Mouse (Mus musculus): ENCODE measurements at regions not wholly inside any gene's neighbourhood (a gene's known extent, or its start where the extent isn't known, plus 50 kb on each side); places are given as distances from the start of the nearest gene placed in this dataset.
A peak's percentile ranks its signal among the peaks of the same experiment; 100 is the strongest.

GRCm38 (mm10) chr11:45685571-45685970 lies 166.3 kb upstream of the Clint1 start:
- no peak for TF ChIP-seq CHD2 (IDR thresholded peaks at IDR 0.05; ENCODE audit: low read depth, low read length)
- TF ChIP-seq ZC3H11A (IDR thresholded peaks at IDR 0.05; ENCODE audit: borderline replicate concordance, low read depth, low read length) = no peak
- TF ChIP-seq ZNF384 (IDR thresholded peaks at IDR 0.05; ENCODE audit: low read depth, low read length) = no peak
- TF ChIP-seq HCFC1 (IDR thresholded peaks at IDR 0.05; ENCODE audit: borderline replicate concordance, insufficient read depth, low read length) = no peak
- TF ChIP-seq MAFK (IDR thresholded peaks at IDR 0.05; ENCODE audit: insufficient read depth, low read depth, low read length) = no peak
- in situ Hi-C loops (cut with MboI; ENCODE audit: low sequenced_read_pairs in 2 of 2, unreplicated experiment in 2 of 2) = no loop called here
- no peaks in the 10 kb centered on the region for H3K4me1 ChIP-seq (ENCODE audit: control insufficient read depth in 2 of 2, insufficient read depth in 2 of 2, low read length in 2 of 2, poor library complexity in 1 of 2)
- no peaks in the 10 kb centered on the region for H3K9me3 ChIP-seq (ENCODE audit: control insufficient read depth, insufficient read depth, low read depth, low read length)
- H3K36me3 ChIP-seq (ENCODE audit: control insufficient read depth, insufficient read depth, low read length, poor library complexity, severe bottlenecking) = no peaks in the 10 kb centered on the region
- H3K4me3 ChIP-seq (ENCODE audit: insufficient read depth in 1 of 2, low read depth in 1 of 2, low read length in 2 of 2, poor library complexity in 1 of 2, severe bottlenecking in 1 of 2) = no peak overlapping the region
- no peak for DNase-seq (ENCODE audit: low read depth, low spot score)
- no peak overlapping the region for H3K27ac ChIP-seq (ENCODE audit: insufficient read depth, low read depth, low read length, poor library complexity, severe bottlenecking)
- H3K9ac ChIP-seq (ENCODE audit: insufficient read depth, low read depth, low read length, poor library complexity, severe bottlenecking) = no peak overlapping the region

- no peak overlapping the region for H3K27ac ChIP-seq (ENCODE audit: insufficient read depth, low read depth, low read length, poor library complexity, severe bottlenecking)
- H3K4me3 ChIP-seq (ENCODE audit: insufficient read depth in 1 of 2, low read depth in 1 of 2, low read length in 2 of 2, poor library complexity in 1 of 2, severe bottlenecking in 1 of 2) = no peak overlapping the region
- H3K9me3 ChIP-seq (ENCODE audit: control insufficient read depth, insufficient read depth, low read depth, low read length) = no peaks in the 10 kb centered on the region
- H3K4me1 ChIP-seq (ENCODE audit: control insufficient read depth in 2 of 2, insufficient read depth in 2 of 2, low read length in 2 of 2, poor library complexity in 1 of 2) = no peaks in the 10 kb centered on the region
- no peak overlapping the region for H3K9ac ChIP-seq (ENCODE audit: insufficient read depth, low read depth, low read length, poor library complexity, severe bottlenecking)
- in situ Hi-C loops (cut with MboI; ENCODE audit: low sequenced_read_pairs in 2 of 2, unreplicated experiment in 2 of 2) = no loop called here
- no peak for TF ChIP-seq MAFK (IDR thresholded peaks at IDR 0.05; ENCODE audit: insufficient read depth, low read depth, low read length)
- TF ChIP-seq ZC3H11A (IDR thresholded peaks at IDR 0.05; ENCODE audit: borderline replicate concordance, low read depth, low read length) = no peak
- TF ChIP-seq HCFC1 (IDR thresholded peaks at IDR 0.05; ENCODE audit: borderline replicate concordance, insufficient read depth, low read length) = no peak
- TF ChIP-seq CHD2 (IDR thresholded peaks at IDR 0.05; ENCODE audit: low read depth, low read length) = no peak
- TF ChIP-seq ZNF384 (IDR thresholded peaks at IDR 0.05; ENCODE audit: low read depth, low read length) = no peak
- DNase-seq (ENCODE audit: low read depth, low spot score) = no peak
- H3K36me3 ChIP-seq (ENCODE audit: control insufficient read depth, insufficient read depth, low read length, poor library complexity, severe bottlenecking) = no peaks in the 10 kb centered on the region
These were observed 158.6 kb upstream of the Clint1 start for GRCm38 (mm10) chr11:45693206-45693605.

- Histone ChIP-seq H3K9me3 (ENCODE audit: control insufficient read depth, insufficient read depth, low read depth, low read length) (no peaks in the 10 kb centered on the region), H3K4me3 (ENCODE audit: insufficient read depth in 1 of 2, low read depth in 1 of 2, low read length in 2 of 2, poor library complexity in 1 of 2, severe bottlenecking in 1 of 2) (no peak overlapping the region), H3K9ac (ENCODE audit: insufficient read depth, low read depth, low read length, poor library complexity, severe bottlenecking) (no peak overlapping the region), H3K36me3 (ENCODE audit: control insufficient read depth, insufficient read depth, low read length, poor library complexity, severe bottlenecking) (no peaks in the 10 kb centered on the region), H3K27ac (ENCODE audit: insufficient read depth, low read depth, low read length, poor library complexity, severe bottlenecking) (no peak overlapping the region), H3K4me1 (ENCODE audit: control insufficient read depth in 2 of 2, insufficient read depth in 2 of 2, low read length in 2 of 2, poor library complexity in 1 of 2) (no peaks in the 10 kb centered on the region)
- TF ChIP-seq ZC3H11A (IDR thresholded peaks at IDR 0.05; ENCODE audit: borderline replicate concordance, low read depth, low read length) = no peak
- no peak for TF ChIP-seq CHD2 (IDR thresholded peaks at IDR 0.05; ENCODE audit: low read depth, low read length)
- no peak for TF ChIP-seq MAFK (IDR thresholded peaks at IDR 0.05; ENCODE audit: insufficient read depth, low read depth, low read length)
- TF ChIP-seq ZNF384 (IDR thresholded peaks at IDR 0.05; ENCODE audit: low read depth, low read length) = no peak
- no peak for TF ChIP-seq HCFC1 (IDR thresholded peaks at IDR 0.05; ENCODE audit: borderline replicate concordance, insufficient read depth, low read length)
- DNase-seq (ENCODE audit: low read depth, low spot score) = no peak
- in situ Hi-C loops (cut with MboI; ENCODE audit: low sequenced_read_pairs in 2 of 2, unreplicated experiment in 2 of 2) = no loop called here
These were observed 150.3 kb upstream of the Clint1 start for GRCm38 (mm10) chr11:45701506-45701905.

GRCm38 (mm10) chr11:45702916-45703315 lies 148.9 kb upstream of the Clint1 start:
- no peak overlapping the region for H3K4me3 ChIP-seq (ENCODE audit: insufficient read depth in 1 of 2, low read depth in 1 of 2, low read length in 2 of 2, poor library complexity in 1 of 2, severe bottlenecking in 1 of 2)
- H3K9me3 ChIP-seq (ENCODE audit: control insufficient read depth, insufficient read depth, low read depth, low read length) = no peaks in the 10 kb centered on the region
- in situ Hi-C loops (cut with MboI; ENCODE audit: low sequenced_read_pairs in 2 of 2, unreplicated experiment in 2 of 2) = no loop called here
- H3K36me3 ChIP-seq (ENCODE audit: control insufficient read depth, insufficient read depth, low read length, poor library complexity, severe bottlenecking) = no peaks in the 10 kb centered on the region
- TF ChIP-seq MAFK (IDR thresholded peaks at IDR 0.05; ENCODE audit: insufficient read depth, low read depth, low read length) (no peak), HCFC1 (IDR thresholded peaks at IDR 0.05; ENCODE audit: borderline replicate concordance, insufficient read depth, low read length) (no peak), ZNF384 (IDR thresholded peaks at IDR 0.05; ENCODE audit: low read depth, low read length) (no peak), ZC3H11A (IDR thresholded peaks at IDR 0.05; ENCODE audit: borderline replicate concordance, low read depth, low read length) (no peak), CHD2 (IDR thresholded peaks at IDR 0.05; ENCODE audit: low read depth, low read length) (no peak)
- DNase-seq (ENCODE audit: low read depth, low spot score) = no peak
- H3K4me1 ChIP-seq (ENCODE audit: control insufficient read depth in 2 of 2, insufficient read depth in 2 of 2, low read length in 2 of 2, poor library complexity in 1 of 2) = no peaks in the 10 kb centered on the region
- H3K27ac ChIP-seq (ENCODE audit: insufficient read depth, low read depth, low read length, poor library complexity, severe bottlenecking) = no peak overlapping the region
- no peak overlapping the region for H3K9ac ChIP-seq (ENCODE audit: insufficient read depth, low read depth, low read length, poor library complexity, severe bottlenecking)

- Histone ChIP-seq H3K4me3 (ENCODE audit: insufficient read depth in 1 of 2, low read depth in 1 of 2, low read length in 2 of 2, poor library complexity in 1 of 2, severe bottlenecking in 1 of 2) (no peak overlapping the region), H3K27ac (ENCODE audit: insufficient read depth, low read depth, low read length, poor library complexity, severe bottlenecking) (no peak overlapping the region), H3K9ac (ENCODE audit: insufficient read depth, low read depth, low read length, poor library complexity, severe bottlenecking) (no peak overlapping the region), H3K36me3 (ENCODE audit: control insufficient read depth, insufficient read depth, low read length, poor library complexity, severe bottlenecking) (no peaks in the 10 kb centered on the region), H3K9me3 (ENCODE audit: control insufficient read depth, insufficient read depth, low read depth, low read length) (no peaks in the 10 kb centered on the region), H3K4me1 (ENCODE audit: control insufficient read depth in 2 of 2, insufficient read depth in 2 of 2, low read length in 2 of 2, poor library complexity in 1 of 2) (no peaks in the 10 kb centered on the region)
- peak; percentile 29 for DNase-seq (ENCODE audit: low read depth, low spot score)
- in situ Hi-C loops (cut with MboI; ENCODE audit: low sequenced_read_pairs in 2 of 2, unreplicated experiment in 2 of 2) = no loop called here
- TF ChIP-seq CHD2 (IDR thresholded peaks at IDR 0.05; ENCODE audit: low read depth, low read length) (no peak), ZNF384 (IDR thresholded peaks at IDR 0.05; ENCODE audit: low read depth, low read length) (no peak), ZC3H11A (IDR thresholded peaks at IDR 0.05; ENCODE audit: borderline replicate concordance, low read depth, low read length) (no peak), HCFC1 (IDR thresholded peaks at IDR 0.05; ENCODE audit: borderline replicate concordance, insufficient read depth, low read length) (no peak), MAFK (IDR thresholded peaks at IDR 0.05; ENCODE audit: insufficient read depth, low read depth, low read length) (no peak)
These were observed 147.4 kb upstream of the Clint1 start for GRCm38 (mm10) chr11:45704411-45704810.
